Mouse (Mus musculus): ENCODE measurements at regions not wholly inside any gene's neighbourhood (a gene's known extent, or its start where the extent isn't known, plus 50 kb on each side); places are given as distances from the start of the nearest gene placed in this dataset.
"Not testable (repeated sequence)": the region's sequence is repeated elsewhere in the genome, so short reads cannot be mapped to it uniquely, and the experiment has no call there.

DNA sequence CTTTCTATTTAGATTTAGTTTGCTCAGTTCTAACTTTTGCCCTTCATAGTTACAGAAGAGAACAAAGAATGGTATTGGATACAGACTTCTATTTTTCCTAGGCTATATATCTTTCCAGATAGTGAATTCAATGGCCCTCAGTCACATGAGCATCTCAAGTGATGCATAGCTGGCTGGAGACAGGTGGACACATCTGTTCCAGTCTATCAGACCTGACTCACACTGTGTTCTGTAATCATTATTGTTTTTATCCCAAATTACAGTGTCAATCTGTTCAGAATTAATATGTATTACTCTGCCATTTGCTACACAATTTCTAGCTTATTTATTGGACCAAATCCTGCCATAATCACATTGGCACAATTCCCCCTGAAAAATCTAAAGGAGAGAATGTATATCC is 298.0 kb upstream of the Foxg1 start:
- no peak for DNase-seq (ENCODE audit: low spot score)

DNA sequence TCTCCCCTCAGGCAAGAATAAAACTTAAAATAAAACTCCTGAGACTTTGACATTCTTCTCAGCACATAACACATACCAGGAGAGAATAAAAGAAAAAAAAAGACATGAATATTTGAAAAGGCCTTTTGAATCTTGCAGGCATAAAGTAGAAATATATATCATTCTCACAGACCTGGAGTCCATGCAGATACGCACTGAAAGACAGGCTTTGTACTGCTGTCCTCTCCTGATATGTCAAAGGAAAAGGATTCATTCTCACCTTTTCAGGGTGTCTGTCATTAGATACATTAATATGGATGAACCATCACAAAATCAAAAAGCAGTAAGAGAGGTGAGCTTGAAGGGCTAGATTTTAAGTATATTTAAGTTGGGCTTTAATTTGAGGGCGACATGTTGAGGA is 296.4 kb upstream of the Foxg1 start:
- no peak for DNase-seq (ENCODE audit: low spot score)

DNA sequence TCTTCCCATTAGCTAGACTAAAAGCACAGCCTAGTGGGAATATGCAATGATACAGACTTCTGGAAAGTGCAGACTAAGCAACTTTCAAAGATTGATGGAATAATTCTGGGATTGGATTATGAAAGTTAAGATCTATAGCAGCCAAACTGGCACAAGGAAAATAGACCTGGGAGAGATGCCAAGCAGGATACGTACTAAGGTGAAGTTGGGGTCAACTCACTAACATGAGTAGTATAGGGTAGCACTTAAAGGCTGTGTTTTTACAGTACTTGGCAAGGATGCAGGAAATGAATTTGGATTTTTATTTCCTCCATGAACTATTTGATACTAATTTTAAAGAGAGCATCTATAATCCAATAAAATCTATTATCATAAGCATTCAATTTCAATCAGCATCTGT is 292.3 kb upstream of the Foxg1 start:
- no peak for DNase-seq (ENCODE audit: low spot score)

DNA sequence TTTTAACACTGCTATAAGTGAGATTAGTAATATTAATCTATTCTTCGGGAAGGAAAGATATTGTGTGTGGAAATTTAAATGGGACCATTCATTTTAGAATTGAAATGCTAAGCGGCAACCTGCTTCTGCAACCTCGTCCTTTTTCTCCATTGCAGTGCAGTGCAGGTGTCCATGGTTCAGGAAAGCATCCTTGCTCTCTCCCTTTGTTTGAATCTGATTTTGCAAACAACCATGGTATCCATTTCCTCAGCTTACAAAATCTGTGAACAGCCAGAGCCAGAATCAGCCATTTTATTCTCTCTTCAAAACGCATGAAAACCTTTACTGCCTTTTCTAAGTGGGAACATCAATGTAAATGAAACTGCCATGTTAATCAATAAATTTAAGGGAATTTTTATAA is 276.5 kb upstream of the Foxg1 start:
- no peak for DNase-seq (ENCODE audit: low spot score)

DNA sequence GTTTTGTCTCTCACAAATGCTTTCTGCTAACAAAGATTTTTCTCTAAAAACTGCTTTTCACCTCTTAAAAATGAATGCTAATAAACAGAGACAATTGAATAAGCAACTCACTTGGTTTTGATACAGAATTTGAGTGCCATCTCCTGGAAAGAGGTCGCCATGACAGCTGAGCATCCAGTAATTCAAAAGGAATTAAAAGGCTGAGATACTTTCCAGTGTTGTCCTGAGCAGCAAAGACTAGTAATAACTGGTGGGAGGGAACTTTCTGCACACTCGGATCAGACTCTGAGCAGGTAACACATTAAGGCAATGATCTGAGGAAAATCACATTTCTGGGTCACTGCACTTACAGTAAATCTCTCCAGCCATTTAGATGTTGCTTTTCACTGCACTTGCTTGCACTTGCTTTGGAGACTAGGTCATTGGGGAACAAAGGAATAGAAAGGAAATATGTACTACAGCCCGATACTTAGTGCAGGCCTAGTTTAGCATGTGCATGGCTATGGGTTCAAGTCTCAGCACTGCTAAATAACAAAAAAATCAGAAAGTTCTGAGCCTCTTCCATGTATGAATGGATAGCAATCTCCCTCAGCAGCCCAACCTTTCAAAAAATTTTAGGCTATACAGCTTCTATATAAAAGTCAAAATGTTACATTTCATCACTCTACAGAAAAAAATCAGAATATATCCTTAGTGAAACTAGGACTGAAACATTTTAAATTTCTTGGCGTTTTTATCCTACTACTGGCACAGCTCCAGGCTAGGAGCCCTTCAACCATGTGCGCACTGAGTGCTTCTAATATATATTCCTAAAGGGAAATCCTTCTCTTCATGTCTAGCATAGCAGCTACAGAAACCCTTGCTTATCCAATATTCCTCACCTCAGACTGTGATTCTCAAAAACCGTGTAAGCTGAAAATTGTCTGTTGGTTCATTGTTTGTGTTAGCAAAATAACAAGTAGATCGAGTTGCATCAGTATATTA is 275.8 kb upstream of the Foxg1 start:
- DNase-seq (ENCODE audit: low spot score): peak; percentile 69

DNA sequence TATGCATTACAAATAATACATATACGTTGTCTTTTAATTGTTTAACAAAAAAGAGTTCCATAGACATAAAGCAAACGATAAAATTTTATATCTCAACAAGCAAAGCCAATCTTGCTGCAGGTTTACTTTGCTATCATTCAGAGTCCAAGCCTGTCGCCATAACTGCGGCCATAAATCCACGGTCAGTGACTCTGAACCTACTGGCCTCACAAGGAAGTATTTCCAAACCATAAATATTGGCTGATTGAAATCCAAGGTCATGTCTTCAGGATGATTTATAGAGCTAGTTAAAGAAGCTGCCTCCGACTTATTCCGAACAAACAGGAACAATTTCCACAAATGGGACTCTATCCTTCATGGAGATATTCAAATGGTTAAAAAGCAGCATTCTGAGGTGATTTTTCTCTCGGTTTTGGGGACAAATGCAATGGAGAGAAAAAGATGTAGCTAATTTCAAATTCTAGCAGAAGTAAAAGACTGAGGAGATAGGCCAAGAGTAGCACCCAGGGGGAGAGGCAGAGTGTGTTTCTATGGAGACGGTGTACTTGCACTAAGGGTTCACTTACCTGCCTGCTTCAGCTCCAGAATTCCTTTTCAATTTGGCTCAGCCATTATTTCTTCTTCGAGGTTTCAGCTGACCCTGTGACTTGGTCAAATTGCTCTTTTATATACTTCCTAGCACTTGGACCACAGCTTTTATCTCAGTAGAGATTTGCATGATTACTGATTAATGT is 274.9 kb upstream of the Foxg1 start:
- DNase-seq (ENCODE audit: low spot score): no peak

DNA sequence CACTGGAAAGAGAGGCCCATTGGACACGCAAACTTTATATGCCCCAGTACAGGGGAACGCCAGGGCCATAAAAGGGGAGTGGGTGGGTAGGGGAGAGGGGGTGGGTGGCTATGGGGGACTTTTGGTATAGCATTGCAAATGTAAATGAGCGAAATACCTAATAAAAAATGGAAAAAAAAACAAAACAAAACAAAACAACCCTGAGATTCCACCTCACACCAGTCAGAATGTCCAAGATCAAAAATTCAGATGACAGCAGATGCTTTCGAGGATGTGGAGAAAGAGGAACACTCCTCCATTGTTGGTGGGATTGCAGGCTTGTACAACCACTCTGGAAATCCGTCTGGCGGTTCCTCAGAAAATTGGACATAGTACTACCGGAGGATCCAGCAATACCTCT is 251.4 kb upstream of the Foxg1 start:
- DNase-seq (ENCODE audit: low spot score): not testable (repeated sequence)

DNA sequence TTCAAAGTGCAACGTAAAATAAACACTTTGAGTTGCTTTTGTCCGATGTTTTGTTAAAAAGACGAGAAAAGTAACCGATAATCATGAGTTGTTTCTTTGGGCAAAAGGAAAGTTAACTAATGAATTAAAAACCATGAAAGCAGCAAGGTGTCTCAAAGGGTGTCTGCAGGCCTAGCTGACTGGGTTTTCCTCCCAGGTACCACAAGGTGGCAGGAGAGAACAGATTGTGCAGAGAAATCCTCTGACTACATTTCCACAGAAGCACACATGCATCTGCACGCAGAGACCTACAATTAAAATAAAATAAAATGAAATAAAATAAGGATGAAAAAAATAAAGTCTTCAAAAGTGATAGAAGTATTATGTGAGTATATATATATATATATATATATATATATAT is 212.4 kb upstream of the Foxg1 start:
- peak; percentile 20 for DNase-seq (ENCODE audit: low spot score)

DNA sequence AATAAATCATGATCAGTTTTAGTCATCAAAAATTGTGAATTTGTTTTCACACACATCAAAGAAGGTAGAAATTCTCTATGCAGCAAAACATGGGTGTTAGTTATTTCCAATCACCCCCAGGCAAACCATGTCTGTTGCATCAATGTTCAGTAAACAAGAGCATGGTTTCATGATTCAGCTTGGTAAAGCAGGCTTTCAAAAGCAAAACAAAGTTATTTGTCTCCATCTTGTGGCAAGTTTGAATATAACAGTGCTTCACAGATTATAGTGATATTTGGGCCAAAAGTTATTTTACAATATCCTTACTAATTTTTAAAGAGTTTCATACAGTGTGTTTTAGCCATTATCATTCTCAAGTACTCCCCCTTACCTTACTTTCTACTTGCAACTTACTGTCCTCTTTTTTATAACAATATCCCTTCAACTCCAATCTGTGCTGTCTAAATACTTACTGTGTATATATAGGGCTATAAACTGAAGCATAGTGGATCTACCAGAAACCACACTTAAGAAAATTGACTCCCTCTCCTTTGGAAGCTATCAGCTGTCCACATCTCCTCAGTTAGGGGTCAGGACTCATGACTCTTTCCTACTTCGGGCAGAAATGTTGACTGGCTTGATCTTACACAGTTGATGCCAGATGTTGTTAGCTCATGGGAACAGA is 211.3 kb upstream of the Foxg1 start:
- DNase-seq (ENCODE audit: low spot score): no peak

DNA sequence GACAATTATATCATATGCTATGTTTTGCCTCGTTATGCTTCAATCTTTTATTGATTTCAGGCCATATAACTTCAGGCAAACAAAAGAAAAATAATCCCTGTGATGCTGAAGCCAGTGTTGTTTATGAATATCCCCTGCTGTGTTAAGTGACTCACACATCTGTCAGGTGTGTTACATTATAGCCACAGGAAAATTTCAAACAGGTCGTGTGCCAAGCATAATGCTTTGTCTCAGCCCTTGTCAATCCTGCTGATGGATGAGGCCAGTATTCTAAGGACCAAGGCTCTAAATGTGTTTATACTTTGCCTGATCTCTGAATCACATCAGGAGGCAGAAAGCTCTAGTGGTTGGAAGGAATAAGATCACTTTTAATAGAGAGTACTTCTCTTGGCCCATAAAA is 191.1 kb upstream of the Foxg1 start:
- DNase-seq (ENCODE audit: low spot score): no peak

DNA sequence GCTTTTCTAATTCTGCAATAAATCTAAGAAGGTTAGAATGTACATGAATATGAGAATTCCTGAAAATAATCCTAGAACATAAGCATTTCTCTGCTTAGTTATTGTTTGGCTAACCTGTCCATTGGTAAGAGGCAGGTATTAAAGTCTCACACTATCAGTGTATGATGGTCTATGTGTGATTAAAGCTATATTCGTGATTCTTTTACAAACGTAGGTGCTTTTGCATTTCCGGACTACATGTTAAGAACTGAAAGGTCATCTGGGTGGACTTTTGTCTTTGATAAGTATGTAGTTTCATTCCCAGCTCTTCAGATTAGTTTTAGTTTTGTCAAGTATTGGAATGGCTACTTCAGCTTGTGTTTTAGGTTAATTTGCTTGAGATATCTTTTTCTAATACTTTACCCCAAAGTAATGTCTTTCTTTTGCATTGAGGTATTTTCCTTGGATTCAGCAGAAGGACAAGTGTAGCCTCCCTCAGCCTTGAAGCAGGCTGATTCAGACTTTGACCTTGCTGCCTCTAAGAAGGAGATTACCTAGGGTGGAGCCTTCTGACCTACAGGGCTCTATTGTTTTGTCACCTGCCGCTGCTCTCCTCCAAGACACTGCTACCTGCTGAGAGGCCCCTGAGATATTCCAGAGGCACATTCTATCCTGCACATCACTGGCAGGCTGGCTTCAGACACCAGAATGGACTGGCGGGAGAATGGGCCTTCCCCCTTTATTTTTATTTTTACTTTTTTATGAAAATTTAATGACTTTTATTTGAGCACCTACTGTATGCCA is 148.7 kb upstream of the Foxg1 start:
- DNase-seq (ENCODE audit: low spot score): no peak

Measured in layer of hippocampus, adult 11-12 months (tissue).